ENCODE assay signal across 8 mouse cellular contexts in the genomic region with DNA sequence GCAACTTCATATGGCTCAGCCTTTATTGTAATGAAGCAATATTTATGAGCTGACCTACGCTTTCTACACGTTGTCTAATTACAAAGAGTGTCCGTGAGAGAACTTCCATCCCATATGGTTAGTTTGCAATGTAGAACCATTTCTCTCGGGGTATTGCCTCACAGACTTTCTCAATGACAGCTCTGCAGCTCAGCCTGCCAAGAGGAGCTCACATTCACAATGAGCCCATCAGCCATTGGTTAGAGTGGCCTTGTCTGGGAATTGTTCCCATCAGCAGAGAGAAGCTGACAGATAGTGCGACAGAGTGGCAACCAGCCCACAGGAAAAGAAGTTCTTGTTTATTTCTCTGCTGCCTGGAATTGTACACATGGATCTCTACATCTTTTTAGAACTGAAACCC.
A peak's percentile ranks its signal among the peaks of the same experiment; 100 is the strongest.
DNase-seq lines count a peak whose midpoint lies in the region; ATAC-seq lines count a peak whose summit lies in the region.

No protein-coding gene starts in this region.

- 75% methylated on average over 5 of the region's 5 CpGs for WGBS in embryonic facial prominence, embryonic 14.5 days
- 88% methylated on average over 5 of the region's 5 CpGs for WGBS in embryonic facial prominence, embryonic 10.5 days

- peak; percentile 35 for DNase-seq in embryonic facial prominence, embryonic 14.5 days (ENCODE audit: low spot score)
- no peak for DNase-seq in embryonic facial prominence, embryonic 10.5 days (ENCODE audit: low spot score)
- peak; percentile 12 for DNase-seq in testis, postnatal 14 days (ENCODE audit: low spot score)
- no peak for DNase-seq in testis, postnatal 10 days (ENCODE audit: low spot score)
- DNase-seq in layer of hippocampus, postnatal 36 days, result peak; percentile 62 to 64
- DNase-seq in right cerebral cortex, postnatal 4 days, result peak; percentile 34
- no peak for DNase-seq in spleen, postnatal 36 days (ENCODE audit: low spot score in 2 of 2)
- no peak for DNase-seq in cerebellum, adult 11 months

- no peak overlapping the region for H3K4me3 ChIP-seq in embryonic facial prominence, embryonic 14.5 days (ENCODE audit: low read depth, low read length)
- no peak overlapping the region for H3K4me3 ChIP-seq in embryonic facial prominence, embryonic 10.5 days

- H3K9me3 ChIP-seq in embryonic facial prominence, embryonic 14.5 days (ENCODE audit: control insufficient read depth, low read length), result no peaks in the 10 kb centered on the region
- no peaks in the 10 kb centered on the region for H3K9me3 ChIP-seq in embryonic facial prominence, embryonic 10.5 days

- H3K36me3 ChIP-seq in embryonic facial prominence, embryonic 14.5 days (ENCODE audit: control insufficient read depth, insufficient read depth, low read length), result no peaks in the 10 kb centered on the region
- H3K36me3 ChIP-seq in embryonic facial prominence, embryonic 10.5 days (replicated peaks), result no peaks in the 10 kb centered on the region

- no peaks in the 10 kb centered on the region for H3K27me3 ChIP-seq in embryonic facial prominence, embryonic 14.5 days (replicated peaks; ENCODE audit: control insufficient read depth, insufficient read depth, low read length)
- H3K27me3 ChIP-seq in embryonic facial prominence, embryonic 10.5 days (replicated peaks; ENCODE audit: low read depth, poor library complexity, severe bottlenecking), result no peaks in the 10 kb centered on the region

- no peak overlapping the region for H3K9ac ChIP-seq in embryonic facial prominence, embryonic 14.5 days (ENCODE audit: low read depth, low read length)

- no peaks in the 10 kb centered on the region for H3K4me1 ChIP-seq in embryonic facial prominence, embryonic 14.5 days (ENCODE audit: control insufficient read depth, insufficient read depth, low read length)
- H3K4me1 ChIP-seq in embryonic facial prominence, embryonic 10.5 days, result peaks cover 4% of the 10 kb centered on the region

- H3K27ac ChIP-seq in embryonic facial prominence, embryonic 14.5 days (replicated peaks; ENCODE audit: low read depth, low read length), result no peak overlapping the region
- no peak overlapping the region for H3K27ac ChIP-seq in embryonic facial prominence, embryonic 10.5 days (replicated peaks)

- ATAC-seq in embryonic facial prominence, embryonic 14.5 days (ENCODE audit: low read depth), result no peak

- H3K4me2 ChIP-seq in embryonic facial prominence, embryonic 14.5 days (ENCODE audit: low read depth, low read length), result no peak overlapping the region

Comparison
In these comparisons a context has a peak if more than half of its experiments do, and no peak if none do; other contexts are left out.
1. DNase-seq: peak in embryonic facial prominence, embryonic 14.5 days (single experiment), testis, postnatal 14 days (single experiment), layer of hippocampus, postnatal 36 days (2 of 2) and right cerebral cortex, postnatal 4 days (single experiment); none in embryonic facial prominence, embryonic 10.5 days (single experiment), testis, postnatal 10 days (single experiment), spleen, postnatal 36 days (0 of 2) and cerebellum, adult 11 months (single experiment).